Mouse (Mus musculus) forebrain, embryonic 10.5 days (tissue): ENCODE results near the gene Pon2. TPM values are rescaled to one million over a fixed set of nuclear protein-coding genes. Genes with fewer than 3 reads are reported as not detected.
"Not testable (repeated sequence)": the region's sequence is repeated elsewhere in the genome, so short reads cannot be mapped to it uniquely, and the experiment has no call there.

Source experiments
- DNase-seq: peaks from one replicate; pipeline ENCODE4 v3.0.0-alpha.2; 2017; ENCODE audit warnings: low spot score; ENCODE audit errors: extremely low spot score
- H3K27ac ChIP-seq: fragments of 300-500 bp; sonication (generic); 2 replicates; pipeline ENCODE4 v1.5.1; 2016; ENCODE audit warnings: mild to moderate bottlenecking
- H3K27me3 ChIP-seq: fragments of 300-500 bp; sonication (generic); 2 replicates; pipeline ENCODE4 v1.6.1; 2016; ENCODE audit warnings: mild to moderate bottlenecking; ENCODE audit not compliant: poor library complexity, severe bottlenecking
- H3K36me3 ChIP-seq: fragments of 300-500 bp; sonication (generic); replicated peaks from 2 replicates; pipeline ENCODE4 v1.6.1; 2016; ENCODE audit warnings: mild to moderate bottlenecking, moderate library complexity
- H3K4me1 ChIP-seq: fragments of 300-500 bp; sonication (generic); 2 replicates; pipeline ENCODE4 v1.6.1; 2016
- H3K4me3 ChIP-seq: fragments of 300-500 bp; sonication (generic); 2 replicates; pipeline ENCODE4 v1.5.1; 2016; ENCODE audit warnings: mild to moderate bottlenecking, moderate library complexity
- H3K9me3 ChIP-seq: fragments of 300-500 bp; sonication (generic); 2 replicates; pipeline ENCODE4 v1.6.1; 2016; ENCODE audit warnings: mild to moderate bottlenecking, moderate library complexity
- WGBS: fragments of 180-500 bp; shearing (Covaris S2); methylation state at CpG from one replicate; pipeline ENCODE4 v1.1.7; 2016; 5-methylcytosine and 5-hydroxymethylcytosine counted together
- polyA plus RNA-seq: library from polyadenylated mRNA; unstranded; fragments of >200 nt; fragmentation: Nextera tagmentation; extraction: Ambion mirVana; gene quantifications from 2 replicates; pipeline ENCODE4 v1.2.1, GENCODE M21; 2016

Pon2 gene
- polyA plus RNA-seq = 33.3 and 34.9 TPM in 2 replicates

DNA sequence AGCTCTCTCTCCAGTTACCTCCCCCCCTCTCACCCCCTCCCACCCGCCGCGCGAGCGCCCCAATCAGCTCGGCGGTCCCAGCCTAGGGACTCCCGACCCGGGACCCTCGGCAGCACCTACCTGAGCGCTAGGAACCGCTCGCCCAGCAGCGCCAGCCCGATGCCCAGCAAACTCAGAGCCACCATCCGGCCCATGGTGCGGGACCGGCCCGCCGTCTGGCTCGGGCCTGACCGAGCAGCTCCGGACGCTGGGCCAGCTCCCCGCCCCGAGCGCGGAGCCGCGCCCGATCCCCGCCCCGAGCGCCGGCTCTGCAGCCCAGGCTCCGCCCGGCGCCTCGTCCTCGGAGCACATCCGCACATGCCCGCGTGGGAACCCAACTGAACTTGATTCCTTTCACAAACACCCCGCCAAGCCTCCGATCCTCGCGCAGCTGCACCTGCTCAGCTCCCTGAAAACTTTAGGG, at the start of gene Pon2:
Pon2 (minus strand) TSS at position 364 of the 463 bp plus-strand sequence.
- Histone ChIP-seq H3K27me3 (peaks cover 11% of the 10 kb centered on the region; the same call in 1 of the 2 replicates), H3K27ac (peak within 1 kb of the TSS; percentile 97), H3K9me3 (no peaks in the 10 kb centered on the region), H3K36me3 (0 out of 2 replicates have a peak, but pooled peaks cover 2% of the 10 kb centered on the region), H3K4me3 (peak within 1 kb of the TSS; percentile 74), H3K4me1 (peaks cover 25% of the 10 kb centered on the region)
- DNase-seq = peak; percentile 82
- under 1% methylated on average over 46 of the region's 47 CpGs for WGBS

DNA sequence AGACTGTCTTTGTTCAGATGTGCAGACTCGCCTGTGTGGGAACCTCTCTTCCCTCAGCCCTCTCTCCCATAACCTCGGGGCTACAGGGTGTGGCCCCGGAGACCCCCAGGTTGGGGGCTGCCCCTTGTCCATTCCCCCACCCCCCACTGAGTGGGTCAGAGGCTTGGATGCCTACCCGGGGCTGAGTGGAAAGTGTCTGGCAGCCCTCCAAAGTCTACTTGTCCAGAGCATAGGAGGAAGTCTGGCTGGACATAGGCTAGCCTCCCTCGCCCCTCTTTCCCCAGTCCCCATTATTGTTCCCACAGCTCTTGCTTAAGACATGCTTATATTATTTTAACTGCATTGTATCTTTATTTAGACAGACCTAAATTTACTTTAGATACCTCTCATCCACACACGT, 46.0 kb upstream of the Pon2 start:
- Histone ChIP-seq H3K4me3 (no peak overlapping the region), H3K27ac (0 out of 2 replicates have a peak overlapping the region, but pooled peaks have one; percentile 1), H3K36me3 (no peaks in the 10 kb centered on the region), H3K9me3 (no peaks in the 10 kb centered on the region), H3K4me1 (peaks cover 4% of the 10 kb centered on the region; the same call in 1 of the 2 replicates), H3K27me3 (no peaks in the 10 kb centered on the region)
- 88% methylated on average over 6 of the region's 6 CpGs for WGBS
- DNase-seq = no peak

- H3K27ac ChIP-seq, DNase-seq, H3K27me3 ChIP-seq, H3K4me3 ChIP-seq, H3K36me3 ChIP-seq: not testable (repeated sequence)
- Histone ChIP-seq H3K9me3 (peaks cover 16% of the 10 kb centered on the region), H3K4me1 (peaks cover 12% of the 10 kb centered on the region)
- WGBS = 92% methylated on average over 1 of the region's 1 CpGs
These were observed 41.0 kb upstream of the Pon2 start for GRCm38 (mm10) chr6:5339283-5339682.

GRCm38 (mm10) chr6:5338781-5339180, 40.5 kb upstream of the Pon2 start:
- DNase-seq, H3K4me3 ChIP-seq, H3K27me3 ChIP-seq, H3K27ac ChIP-seq, H3K36me3 ChIP-seq: not testable (repeated sequence)
- WGBS = 93% methylated on average over 4 of the region's 4 CpGs
- H3K4me1 ChIP-seq = peaks cover 12% of the 10 kb centered on the region
- H3K9me3 ChIP-seq = peaks cover 16% of the 10 kb centered on the region

DNA sequence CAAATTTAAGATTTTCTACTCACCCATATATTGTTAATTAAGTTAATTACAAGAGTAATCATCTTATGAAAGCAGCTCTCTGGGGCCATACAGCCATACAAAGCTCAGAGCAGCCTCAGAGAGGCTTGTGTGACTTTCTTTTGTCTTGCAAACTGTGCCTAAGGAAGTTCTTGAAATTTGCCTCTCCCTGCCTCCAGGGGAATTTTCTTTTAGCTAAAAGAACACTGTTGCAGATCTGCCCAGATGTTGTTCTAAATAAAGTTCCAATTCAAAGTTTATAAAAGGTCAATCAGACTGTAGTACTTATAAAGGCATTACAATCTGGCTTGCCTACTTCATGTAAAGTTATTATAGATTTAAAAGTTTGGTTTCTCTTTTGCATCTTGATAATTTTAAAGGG, 37.8 kb upstream of the Pon2 start:
- not testable (repeated sequence) for H3K4me3 ChIP-seq, DNase-seq
- peaks cover 12% of the 10 kb centered on the region for H3K4me1 ChIP-seq

GRCm38 (mm10) chr6:5334021-5334420, 35.8 kb upstream of the Pon2 start:
- Histone ChIP-seq H3K36me3 (no peaks in the 10 kb centered on the region), H3K9me3 (peaks cover 20% of the 10 kb centered on the region), H3K4me1 (peaks cover 12% of the 10 kb centered on the region), H3K27ac (no peak overlapping the region), H3K4me3 (no peak overlapping the region), H3K27me3 (no peaks in the 10 kb centered on the region)
- WGBS = 45% methylated on average over 5 of the region's 5 CpGs
- no peak for DNase-seq

More for the DNA sequence above, 37.8 kb upstream of the Pon2 start:
- H3K9me3 ChIP-seq = peaks cover 20% of the 10 kb centered on the region
- H3K36me3 ChIP-seq, H3K27ac ChIP-seq, H3K27me3 ChIP-seq: not testable (repeated sequence)

DNA sequence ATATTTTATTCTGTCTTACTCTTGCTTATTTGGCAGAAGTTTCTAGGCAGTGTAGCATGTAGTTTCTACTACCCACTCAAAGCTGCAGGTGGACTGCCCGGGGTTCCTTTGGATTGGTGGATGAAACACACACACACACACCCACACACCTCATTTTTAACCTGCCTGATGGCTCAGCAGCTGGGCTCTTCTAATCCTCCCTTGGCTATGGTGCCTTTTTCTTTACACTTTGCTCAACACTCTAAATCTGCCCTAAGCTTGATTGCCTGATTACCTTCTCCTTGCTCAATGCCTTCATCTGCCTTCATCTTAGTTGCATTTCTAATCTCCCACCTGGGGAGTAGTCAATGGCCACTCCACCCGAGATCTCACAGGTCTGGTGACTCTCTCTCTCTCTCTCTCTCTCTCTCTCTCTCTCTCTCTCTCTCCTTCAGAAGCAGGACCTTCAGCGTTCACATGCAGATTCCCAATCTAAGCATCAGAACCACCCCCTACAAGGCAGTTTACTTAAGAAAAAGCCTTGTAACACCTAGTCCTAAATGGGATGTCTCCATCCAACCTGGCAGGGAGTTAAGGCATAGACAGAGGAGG, 34.4 kb upstream of the Pon2 start:
- H3K27ac ChIP-seq = no peak overlapping the region
- 62% methylated on average over 3 of the region's 3 CpGs for WGBS
- H3K4me3 ChIP-seq = no peak overlapping the region
- no peak for DNase-seq
- no peaks in the 10 kb centered on the region for H3K27me3 ChIP-seq
- no peaks in the 10 kb centered on the region for H3K36me3 ChIP-seq
- H3K4me1 ChIP-seq = peaks cover 12% of the 10 kb centered on the region
- peaks cover 10% of the 10 kb centered on the region; the same call in 1 of the 2 replicates for H3K9me3 ChIP-seq

DNA sequence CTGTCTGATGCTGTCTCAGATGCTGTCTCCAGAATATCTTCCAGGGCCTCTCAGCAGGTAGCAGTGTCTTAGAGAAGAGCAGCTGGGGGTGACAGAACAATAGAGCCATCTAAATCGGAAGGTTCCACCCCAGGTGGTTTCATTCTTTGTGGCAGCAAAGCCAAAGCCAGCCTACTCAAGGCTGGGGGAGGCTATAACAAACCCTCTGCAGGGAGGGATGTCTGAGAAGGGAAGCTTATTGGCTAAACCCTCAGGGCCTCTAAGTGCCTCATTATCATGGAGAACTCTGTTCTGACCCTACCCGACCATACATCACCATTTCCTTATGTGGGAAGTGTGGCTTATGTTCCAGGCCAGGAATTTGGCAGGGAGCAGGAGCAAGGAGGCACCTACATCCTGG, 26.9 kb upstream of the Pon2 start:
- WGBS = 71% methylated on average over 2 of the region's 2 CpGs
- DNase-seq = no peak
- H3K4me1 ChIP-seq = no peaks in the 10 kb centered on the region

DNA sequence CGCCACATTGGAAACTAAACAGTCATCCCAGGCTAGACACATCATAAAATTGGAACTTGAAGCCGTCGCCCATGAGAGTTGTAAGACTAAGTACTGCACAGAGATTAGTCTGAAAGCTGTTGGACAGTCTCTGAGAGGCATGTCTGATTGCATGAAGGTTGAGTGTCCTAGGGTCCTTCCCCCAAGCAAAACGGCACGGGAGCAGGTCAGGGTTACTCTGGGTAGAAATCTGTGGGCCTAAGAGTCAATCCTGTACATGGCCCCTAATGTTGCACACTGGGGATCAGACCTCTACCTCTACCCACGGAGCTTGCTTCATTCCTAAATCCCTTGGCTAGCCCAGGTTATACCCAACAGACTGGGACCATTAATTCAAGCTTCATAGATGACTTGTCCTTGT, 25.8 kb upstream of the Pon2 start:
- H3K4me1 ChIP-seq, DNase-seq, H3K27me3 ChIP-seq, H3K9me3 ChIP-seq, H3K4me3 ChIP-seq, H3K36me3 ChIP-seq, H3K27ac ChIP-seq: not testable (repeated sequence)
- WGBS = 94% methylated on average over 6 of the region's 6 CpGs

More for the DNA sequence above, 26.9 kb upstream of the Pon2 start:
- Histone ChIP-seq H3K4me3 (no peak overlapping the region), H3K27ac (no peak overlapping the region), H3K27me3 (no peaks in the 10 kb centered on the region), H3K9me3 (peaks cover 9% of the 10 kb centered on the region; the same call in 1 of the 2 replicates), H3K36me3 (no peaks in the 10 kb centered on the region)

DNA sequence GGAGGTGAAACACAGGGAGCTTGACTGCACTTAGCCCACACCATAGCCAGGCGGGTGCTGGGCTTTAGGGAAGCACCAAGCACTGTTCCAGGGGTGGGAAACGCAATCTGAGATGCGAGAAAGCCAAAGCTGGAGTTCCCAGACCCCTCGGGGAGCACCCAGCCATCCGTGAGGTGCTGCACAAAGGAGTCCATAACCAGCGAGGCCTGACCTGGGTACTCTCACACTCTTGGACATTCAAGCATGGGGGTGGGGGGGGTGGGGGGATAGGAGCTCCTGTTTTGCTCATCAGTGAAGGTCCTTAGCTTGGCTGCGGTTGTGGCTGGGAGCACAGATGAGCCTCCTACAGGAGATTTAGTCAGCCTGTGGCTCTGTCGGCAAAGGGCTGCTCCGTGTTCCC, 18.4 kb upstream of the Pon2 start:
- no peak overlapping the region for H3K27ac ChIP-seq
- H3K27me3 ChIP-seq = no peaks in the 10 kb centered on the region
- no peaks in the 10 kb centered on the region for H3K4me1 ChIP-seq
- WGBS = 90% methylated on average over 9 of the region's 9 CpGs
- no peak for DNase-seq
- no peaks in the 10 kb centered on the region; the same call in none of the 2 replicates for H3K9me3 ChIP-seq
- no peak overlapping the region for H3K4me3 ChIP-seq
- no peaks in the 10 kb centered on the region for H3K36me3 ChIP-seq

DNA sequence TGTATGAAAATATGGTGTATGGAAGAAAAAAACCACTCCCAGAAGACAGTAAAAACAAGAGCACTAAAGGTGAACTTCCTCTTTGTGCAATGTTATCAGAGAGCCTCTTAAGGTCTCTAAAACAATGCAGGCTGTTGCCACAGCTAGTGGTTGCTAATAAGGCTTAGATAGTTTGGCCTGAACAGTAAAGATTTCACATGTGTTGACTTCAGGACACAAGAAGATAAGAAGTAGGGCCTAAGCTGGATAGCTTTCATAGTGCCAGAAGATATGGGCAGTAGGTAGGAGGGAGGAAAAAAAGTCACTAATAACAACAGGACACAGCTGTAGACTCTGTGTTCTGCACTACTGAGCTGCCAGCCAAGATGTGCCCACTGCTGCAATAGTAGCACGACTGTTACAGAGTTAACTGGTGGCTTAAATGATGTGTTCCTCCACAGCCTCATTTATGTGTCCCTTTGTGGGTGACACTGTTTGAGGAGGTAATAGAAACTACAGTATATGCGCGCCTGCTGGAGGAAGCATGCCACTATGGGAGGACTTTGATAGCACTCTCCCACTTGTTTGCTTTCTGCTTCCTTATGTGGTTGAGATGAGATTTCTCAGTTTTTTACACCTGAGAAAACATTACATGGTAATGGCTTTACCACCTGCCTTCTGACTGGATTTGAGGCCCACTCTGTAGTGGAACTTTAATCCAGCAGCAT, 17.0 kb upstream of the Pon2 start:
- Histone ChIP-seq H3K27ac (no peak overlapping the region), H3K9me3 (no peaks in the 10 kb centered on the region; the same call in none of the 2 replicates), H3K27me3 (no peaks in the 10 kb centered on the region), H3K4me3 (no peak overlapping the region), H3K36me3 (no peaks in the 10 kb centered on the region), H3K4me1 (no peaks in the 10 kb centered on the region)
- DNase-seq = no peak
- WGBS = 89% methylated on average over 3 of the region's 3 CpGs

DNA sequence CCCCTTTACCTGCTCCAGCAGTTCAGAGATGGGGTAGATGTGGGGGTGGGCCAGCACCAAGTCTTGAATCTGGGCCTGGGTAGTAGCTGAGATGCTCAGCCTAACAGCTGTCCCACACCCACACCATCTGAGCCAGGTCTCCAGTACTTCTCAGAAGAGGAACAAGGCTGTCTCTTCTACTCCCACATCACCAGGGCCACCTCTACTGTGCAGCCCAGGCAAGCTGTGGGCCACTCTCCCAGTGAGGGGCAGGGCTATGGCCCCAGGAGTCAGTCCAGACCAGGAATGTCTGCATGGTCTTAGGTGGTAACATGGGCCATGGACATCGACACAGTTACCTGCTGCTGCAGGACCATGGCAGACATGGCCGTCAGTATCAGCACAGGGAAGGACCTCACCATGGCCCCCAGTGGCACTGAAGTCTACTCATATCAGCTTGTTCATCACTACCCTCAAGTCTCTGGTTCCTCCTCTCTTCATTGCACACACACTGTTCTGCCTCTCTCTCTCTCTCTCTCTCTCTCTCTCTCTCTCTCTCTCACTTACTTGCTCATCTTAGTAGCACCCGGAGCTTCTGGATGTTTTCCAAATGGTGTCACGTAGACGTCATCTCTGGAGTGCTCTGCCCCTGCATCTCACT, 15.8 kb upstream of the Pon2 start:
- no peaks in the 10 kb centered on the region; the same call in none of the 2 replicates for H3K9me3 ChIP-seq
- DNase-seq = no peak
- H3K4me1 ChIP-seq = no peaks in the 10 kb centered on the region
- 95% methylated on average over 5 of the region's 5 CpGs for WGBS
- H3K4me3 ChIP-seq = no peak overlapping the region
- H3K27ac ChIP-seq = 0 out of 2 replicates have a peak overlapping the region, but pooled peaks have one; percentile 16
- no peaks in the 10 kb centered on the region for H3K27me3 ChIP-seq
- no peaks in the 10 kb centered on the region for H3K36me3 ChIP-seq

DNA sequence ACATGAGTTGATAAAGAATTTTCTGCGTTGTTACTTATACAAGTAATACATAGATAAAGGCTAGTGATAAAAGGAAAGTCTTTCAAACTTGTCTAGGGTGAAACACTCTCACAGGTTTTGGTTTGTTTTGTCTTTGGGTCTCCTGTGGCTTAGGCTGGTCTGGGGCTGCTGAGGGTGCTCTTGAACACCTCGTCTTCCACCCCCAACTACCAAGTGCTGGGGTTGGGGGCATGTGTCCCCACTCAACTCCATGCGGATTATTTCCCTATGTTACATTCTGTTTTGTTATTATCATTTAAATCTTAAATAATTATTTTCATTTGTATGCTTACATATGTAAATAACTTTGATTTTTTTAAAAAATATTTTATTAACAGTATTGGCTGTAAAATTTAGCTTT, 12.2 kb upstream of the Pon2 start:
- H3K27me3 ChIP-seq = no peaks in the 10 kb centered on the region
- H3K4me1 ChIP-seq = peaks cover 2% of the 10 kb centered on the region; the same call in 1 of the 2 replicates
- no peak overlapping the region for H3K4me3 ChIP-seq
- WGBS = 92% methylated on average over 3 of the region's 3 CpGs
- H3K36me3 ChIP-seq = no peaks in the 10 kb centered on the region
- no peaks in the 10 kb centered on the region; the same call in 1 of the 2 replicates for H3K9me3 ChIP-seq
- no peak for DNase-seq
- no peak overlapping the region for H3K27ac ChIP-seq
